Mouse (Mus musculus) left cerebral cortex, postnatal 10 days (tissue): ENCODE measurements around the gene Ube2s. TPM values are rescaled to one million over a fixed set of nuclear protein-coding genes. Genes with fewer than 3 reads are reported as not detected.

Experiments used
- DNase-seq, 2 experiments: peaks; one replicate each; pipeline ENCODE4 v3.0.0; 2021 to 2022; ENCODE audit warnings: low spot score in 2 of 2, mixed read lengths in 1 of 2; ENCODE audit errors: extremely low spot score in 1 of 2
- intact Hi-C: fragments of 180-260 bp; cut with DNase I; formaldehyde crosslinking; loops from one replicate; pipeline ENCODE4 v1.15.1; 2025
- total RNA-seq, 2 experiments: library from RNA; stranded (reverse); gene quantifications; 2 replicates each; pipeline ENCODE4 v1.2.3; 2021

The Ube2s gene
- total RNA-seq, 2 experiments from 2014 or later, result 145 to 159 TPM

DNA sequence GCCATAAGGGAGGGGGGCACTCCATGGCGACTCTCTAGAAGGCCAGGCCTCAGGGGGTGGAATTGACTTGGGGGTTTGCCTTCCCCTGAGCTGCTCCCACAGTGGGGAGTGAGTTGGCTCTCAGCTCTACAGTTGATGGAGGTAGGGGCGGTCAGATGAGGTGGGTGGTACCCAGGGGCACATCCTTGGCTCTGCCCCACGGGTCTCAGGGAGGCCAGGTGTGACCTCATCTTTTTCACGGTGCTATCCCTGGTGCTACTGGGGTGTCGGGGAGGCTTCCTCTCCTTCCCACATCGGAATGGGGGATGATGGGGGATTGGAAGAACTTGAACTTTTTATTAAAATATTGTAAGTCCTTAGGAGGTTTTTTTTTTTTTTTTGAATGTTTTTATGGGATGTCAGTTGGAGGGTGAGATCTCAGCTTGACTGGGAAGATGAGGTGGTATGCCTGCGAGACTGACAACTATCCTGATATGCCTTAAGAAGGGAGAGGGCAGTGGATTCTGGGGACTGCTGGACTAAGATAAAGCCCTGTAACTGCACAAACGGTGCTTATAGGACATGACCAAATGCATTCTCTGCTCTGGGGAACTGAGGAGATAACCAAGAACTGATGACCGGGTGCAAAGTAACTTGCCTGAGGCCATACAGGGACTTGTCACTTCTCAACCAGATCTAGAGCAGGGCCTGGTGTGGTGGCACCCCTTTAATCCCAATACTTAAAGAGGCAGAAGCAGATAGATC is 65.1 kb downstream of the Ube2s start:
- DNase-seq, result no peak
- intact Hi-C loops, result no loop called here

DNA sequence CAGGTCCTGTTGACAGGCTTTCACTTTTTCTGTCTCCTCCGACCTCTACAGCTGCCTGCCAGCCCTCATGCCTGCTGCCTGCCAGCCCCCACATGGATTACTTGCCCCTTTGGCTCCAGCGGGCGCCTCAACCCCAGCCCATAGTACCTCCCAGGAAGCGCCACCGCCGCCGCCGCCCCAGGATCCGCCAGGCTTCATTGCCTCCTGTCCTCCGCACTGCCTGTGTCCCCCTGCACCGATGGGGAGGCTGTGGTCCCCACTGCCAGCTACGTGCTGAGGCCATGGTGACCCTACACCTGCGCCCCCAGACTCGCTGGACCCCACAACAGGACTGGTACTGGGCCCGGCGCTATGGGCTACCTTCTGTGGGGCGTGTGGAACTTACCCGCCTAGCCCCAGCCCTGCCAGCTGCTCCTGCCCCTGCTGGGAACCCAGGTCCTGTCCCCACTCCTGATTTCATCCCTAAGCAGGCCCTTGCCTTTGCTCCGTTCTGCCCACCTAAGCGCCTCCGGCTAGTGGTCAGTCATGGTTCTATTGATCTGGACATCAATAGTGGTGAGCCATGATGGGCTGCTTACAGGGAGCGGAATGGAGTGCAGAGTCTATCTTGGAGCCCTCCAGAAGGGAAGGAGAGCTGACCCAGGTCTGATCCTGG is 65.9 kb downstream of the Ube2s start:
- no peak for DNase-seq
- intact Hi-C loops, result no loop called here

DNA sequence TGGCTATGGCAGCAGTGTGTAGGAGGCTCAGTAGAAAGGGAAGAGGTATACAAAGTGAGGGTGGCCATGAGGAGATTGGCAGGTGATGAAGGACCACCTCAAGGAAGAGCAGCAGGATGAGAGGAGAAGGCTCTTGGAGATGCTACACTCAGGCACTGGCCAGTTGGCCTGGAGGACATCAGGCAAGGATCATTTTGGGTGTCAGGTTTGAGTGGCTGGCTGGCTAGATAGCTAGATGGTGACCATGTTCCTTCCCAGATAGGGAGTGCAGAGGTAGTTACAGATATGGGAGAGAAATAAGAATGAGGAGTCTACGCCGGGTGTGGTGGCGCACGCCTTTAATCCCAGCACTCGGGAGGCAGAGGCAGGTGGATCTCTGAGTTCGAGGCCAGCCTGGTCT is 67.5 kb downstream of the Ube2s start:
- intact Hi-C loops, result no loop called here
- no peak for DNase-seq

Other genes starting within 250 kb of the Ube2s start
- gene Ptprh, start 208.5 kb downstream of the Ube2s start, total RNA-seq, result 1 to 10 TPM; 1.0 to 1.6 TPM
- gene Tmem86b, start 181.2 kb downstream of the Ube2s start, total RNA-seq, result 10 to 100 TPM; 11.8 to 12.2 TPM
- 100 to 1,000 TPM; 107 to 111 TPM for gene Ppp6r1, start 153.6 kb downstream of the Ube2s start, total RNA-seq
- gene Hspbp1, start 127.5 kb downstream of the Ube2s start, total RNA-seq, result 100 to 1,000 TPM; 111 to 114 TPM
- gene Brsk1, start 122.0 kb downstream of the Ube2s start, total RNA-seq, result 100 to 1,000 TPM; 312 to 319 TPM
- not detected for gene Tmem150b, start 87.3 kb downstream of the Ube2s start, total RNA-seq
- gene Kmt5c, start 72.5 kb downstream of the Ube2s start, total RNA-seq, result 10 to 100 TPM; 39.5 to 42.0 TPM
- 1 to 10 TPM; 6.9 to 8.7 TPM for gene Cox6b2, start 59.5 kb downstream of the Ube2s start, total RNA-seq
- gene Fam71e2, start 41.3 kb downstream of the Ube2s start, total RNA-seq, result not detected
- gene Il11, start 29.7 kb downstream of the Ube2s start, total RNA-seq, result 1 to 10 TPM in 1 of 2 experiments, under 1 TPM in 1; 0.73 to 1.1 TPM
- gene Tmem190, start 29.7 kb downstream of the Ube2s start, total RNA-seq, result not detected
- 1 to 10 TPM; 4.1 to 5.2 TPM for gene Tmem238, start 22.9 kb downstream of the Ube2s start, total RNA-seq
- 100 to 1,000 TPM; 484 to 532 TPM for gene Rpl28, start 19.7 kb downstream of the Ube2s start, total RNA-seq
- 100 to 1,000 TPM; 104 to 111 TPM for gene Shisa7, start 32.1 kb upstream of the Ube2s start, total RNA-seq
- gene Isoc2b, start 57.7 kb upstream of the Ube2s start, total RNA-seq, result 1 to 10 TPM; 2.0 to 3.4 TPM
- gene Isoc2a, start 64.6 kb upstream of the Ube2s start, total RNA-seq, result 1 to 10 TPM; 6.4 to 6.8 TPM
- under 1 TPM; 0.26 to 0.36 TPM for gene Gm36210, start 93.9 kb upstream of the Ube2s start, total RNA-seq
- gene Zfp628, start 102.6 kb upstream of the Ube2s start, total RNA-seq, result 10 to 100 TPM; 15.2 to 15.3 TPM
- 10 to 100 TPM; 70.1 to 72.6 TPM for gene Nat14, start 109.4 kb upstream of the Ube2s start, total RNA-seq
- gene Ssc5d, start 113.2 kb upstream of the Ube2s start, total RNA-seq, result 1 to 10 TPM; 2.4 to 2.6 TPM
- gene Sbk2, start 151.8 kb upstream of the Ube2s start, total RNA-seq, result not detected
- gene Sbk3, start 158.6 kb upstream of the Ube2s start, total RNA-seq, result under 1 TPM; 0.24 to 0.32 TPM
- gene Zfp579, start 183.6 kb upstream of the Ube2s start, total RNA-seq, result 10 to 100 TPM; 29.7 to 33.6 TPM
- 1 to 10 TPM; 4.0 to 4.4 TPM for gene Zfp524, start 201.8 kb upstream of the Ube2s start, total RNA-seq
- gene Fiz1, start 202.1 kb upstream of the Ube2s start, total RNA-seq, result 10 to 100 TPM; 22.0 to 23.7 TPM
- gene Gm44973, start 202.9 kb upstream of the Ube2s start, total RNA-seq, result not detected
- 10 to 100 TPM; 35.4 to 36.5 TPM for gene Zfp865, start 207.8 kb upstream of the Ube2s start, total RNA-seq
- 10 to 100 TPM; 59.7 to 59.9 TPM for gene Ccdc106, start 208.0 kb upstream of the Ube2s start, total RNA-seq
- gene 4632433K11Rik, start 221.5 kb upstream of the Ube2s start, total RNA-seq, result not detected
- gene Zfp784, start 225.9 kb upstream of the Ube2s start, total RNA-seq, result 1 to 10 TPM; 4.1 to 4.8 TPM
- gene Zfp580, start 238.9 kb upstream of the Ube2s start, total RNA-seq, result 10 to 100 TPM; 68.9 to 71.0 TPM
- gene U2af2, start 249.6 kb upstream of the Ube2s start, total RNA-seq, result 100 to 1,000 TPM; 170 to 172 TPM